Mouse (Mus musculus) urinary bladder, postnatal 0 days (tissue): ENCODE data around the gene Ppp6r2. TPM values are rescaled to one million over a fixed set of nuclear protein-coding genes. Genes with fewer than 3 reads are reported as not detected.

Experiments used
- microRNA-seq: library from miRNA; unstranded; fragments of <30 nt; microRNA quantifications from one replicate; pipeline ENCODE4, GENCODE M21; 2016
- polyA plus RNA-seq: library from polyadenylated mRNA; unstranded; fragments of >200 nt; fragmentation: Nextera tagmentation; extraction: Ambion mirVana; gene quantifications from 2 replicates; pipeline ENCODE4 v1.2.1, GENCODE M21; 2015

Gene Ppp6r2
- 16.6 and 18.9 TPM in 2 replicates for polyA plus RNA-seq

GRCm38 (mm10) chr15:89210915-89211715, at the start of gene Ppp6r2:
TSS of gene Ppp6r2 (plus strand) at chr15:89211553.

GRCm38 (mm10) chr15:89180571-89181229, 30.7 kb upstream of the Ppp6r2 start, which contains the start of gene Plxnb2:
TSS of gene Plxnb2 (minus strand) at chr15:89180788.

DNA sequence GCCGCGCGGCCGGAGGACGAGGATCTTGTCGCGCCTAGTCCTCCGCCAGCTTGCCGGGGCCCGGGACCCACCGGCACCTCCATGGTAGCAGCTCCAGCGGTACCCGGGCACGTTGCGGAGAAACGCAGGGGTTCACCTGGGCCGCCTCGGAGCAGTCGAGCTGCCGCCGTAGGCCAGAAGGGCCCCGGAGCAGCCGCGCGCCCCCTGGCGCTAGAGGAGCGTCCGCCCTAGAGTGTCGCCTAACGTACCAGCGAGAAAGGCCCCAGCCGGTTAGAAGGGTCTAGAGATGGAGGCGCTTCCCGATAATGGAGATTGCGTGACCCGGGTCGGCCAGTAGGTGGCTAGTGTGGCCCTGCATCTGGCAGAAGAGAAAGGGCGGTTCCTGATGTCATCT, 15.0 kb upstream of the Ppp6r2 start, which contains the start of gene Dennd6b:
Dennd6b (minus strand) TSS at position 184 of the 394 bp plus-strand sequence.

DNA sequence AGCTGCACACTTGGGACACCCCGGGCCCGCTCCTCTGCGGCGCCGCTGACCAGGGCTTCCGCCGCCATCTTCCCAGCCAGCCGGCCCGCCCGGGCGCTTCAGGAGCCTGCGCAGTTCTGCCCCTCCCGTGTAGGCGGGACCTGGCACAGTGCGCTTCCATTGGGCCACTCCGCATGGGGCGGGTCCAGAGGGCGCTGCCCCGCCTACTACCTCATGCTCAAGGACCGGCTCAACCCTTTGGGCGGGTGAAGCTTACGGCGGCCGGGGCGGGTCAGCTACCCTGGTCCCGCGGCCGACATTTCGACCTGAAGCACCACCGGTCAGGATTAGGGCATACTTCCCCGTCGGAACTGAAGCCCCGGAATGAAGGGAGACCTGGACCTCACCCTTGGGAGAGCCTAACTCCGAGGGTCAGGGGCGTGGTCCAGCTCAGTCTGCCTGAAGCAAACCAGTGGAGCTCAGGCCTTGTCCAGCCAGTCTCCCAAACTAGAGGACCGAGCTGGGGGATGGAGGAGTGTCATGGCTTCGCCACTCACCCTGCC, 103.9 kb downstream of the Ppp6r2 start, which contains the start of gene Sbf1:
Sbf1 (minus strand) TSS at position 122 of the 542 bp plus-strand sequence.

DNA sequence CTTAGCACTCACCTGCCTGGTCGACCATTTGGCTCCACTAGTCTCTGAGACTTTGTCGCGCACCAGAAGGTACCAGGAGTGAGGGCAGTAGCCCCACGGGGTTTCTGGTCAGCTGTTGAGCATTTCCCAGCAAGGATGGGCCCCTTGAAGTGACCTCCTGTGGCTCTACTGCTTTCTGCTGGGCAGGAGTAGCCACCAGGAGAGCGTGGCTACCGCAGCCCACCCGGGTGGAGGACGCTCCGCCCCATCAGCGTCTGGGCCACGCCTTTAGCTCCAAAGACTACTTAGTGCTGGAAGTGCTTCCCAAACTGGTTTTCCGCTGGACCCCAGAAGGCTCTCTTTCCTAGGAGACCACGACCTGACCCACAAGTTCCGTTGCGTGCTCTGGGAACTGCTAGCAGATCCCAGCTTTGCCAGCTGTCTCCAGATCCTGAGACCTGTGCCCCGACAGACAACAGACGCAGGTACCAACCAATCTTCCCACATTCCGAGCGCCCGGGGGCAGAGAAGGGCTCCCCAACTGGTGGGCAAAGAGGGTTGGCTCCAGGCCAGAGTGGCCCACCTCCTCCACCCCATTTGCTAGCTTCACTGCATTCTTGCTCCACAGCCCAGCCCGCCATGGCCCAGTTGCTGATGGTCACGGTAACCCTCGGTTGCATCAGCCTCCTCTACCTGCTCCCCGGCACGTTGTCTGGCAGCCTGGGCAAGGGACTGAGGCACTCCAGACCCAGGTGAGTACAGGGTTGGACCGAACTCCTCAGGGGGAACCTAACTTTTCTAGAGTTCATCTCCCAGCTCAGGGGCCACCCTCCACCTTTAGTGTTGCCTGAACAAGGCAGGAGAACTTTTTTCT, 111.5 kb downstream of the Ppp6r2 start, which contains the start of gene Adm2:
Adm2 (plus strand) TSS at position 51 of the 853 bp plus-strand sequence.

GRCm38 (mm10) chr15:89334271-89334670, 122.9 kb downstream of the Ppp6r2 start, which contains the start of gene Miox:
TSS of gene Miox (plus strand) at chr15:89334398.

Small RNAs within 50 kb of the gene (microRNA-seq; reads per million reads assigned to microRNA genes)
- gene Mir6958, result not detected
- gene Mir6959, result not detected
- gene Mir7118, result not detected

Other genes with a start within 250 kb of the Ppp6r2 start
- not detected in 2 replicates for gene Mlc1, start 232.5 kb upstream of the Ppp6r2 start, polyA plus RNA-seq
- 0.10 TPM in 1 of 2 replicates, not detected in the other for gene Mov10l1, start 228.6 kb upstream of the Ppp6r2 start, polyA plus RNA-seq
- gene Panx2, start 151.8 kb upstream of the Ppp6r2 start, polyA plus RNA-seq, result 0.24 and 0.30 TPM in 2 replicates
- 32.1 and 35.5 TPM in 2 replicates for gene Trabd, start 136.4 kb upstream of the Ppp6r2 start, polyA plus RNA-seq
- gene Selenoo, start 122.5 kb upstream of the Ppp6r2 start, polyA plus RNA-seq, result 12.3 and 12.6 TPM in 2 replicates
- 5.0 and 5.2 TPM in 2 replicates for gene Tubgcp6, start 88.4 kb upstream of the Ppp6r2 start, polyA plus RNA-seq
- 11.7 and 14.0 TPM in 2 replicates for gene Hdac10, start 82.9 kb upstream of the Ppp6r2 start, polyA plus RNA-seq
- gene Mapk12, start 70.8 kb upstream of the Ppp6r2 start, polyA plus RNA-seq, result 6.3 and 6.7 TPM in 2 replicates
- gene Mapk11, start 61.9 kb upstream of the Ppp6r2 start, polyA plus RNA-seq, result 2.8 and 3.0 TPM in 2 replicates
- 109 and 111 TPM in 2 replicates for gene Plxnb2, start 30.8 kb upstream of the Ppp6r2 start, polyA plus RNA-seq
- gene Dennd6b, start 15.1 kb upstream of the Ppp6r2 start, polyA plus RNA-seq, result 3.4 and 4.0 TPM in 2 replicates
- 30.5 and 30.9 TPM in 2 replicates for gene Sbf1, start 103.8 kb downstream of the Ppp6r2 start, polyA plus RNA-seq
- gene Adm2, start 111.2 kb downstream of the Ppp6r2 start, polyA plus RNA-seq, result 0.40 and 0.57 TPM in 2 replicates
- gene Miox, start 122.8 kb downstream of the Ppp6r2 start, polyA plus RNA-seq, result not detected in 2 replicates
- gene Lmf2, start 144.1 kb downstream of the Ppp6r2 start, polyA plus RNA-seq, result 43.3 and 44.4 TPM in 2 replicates
- gene Ncaph2, start 144.2 kb downstream of the Ppp6r2 start, polyA plus RNA-seq, result 87.6 and 102 TPM in 2 replicates
- gene Sco2, start 162.3 kb downstream of the Ppp6r2 start, polyA plus RNA-seq, result 5.2 and 7.6 TPM in 2 replicates
- 1.5 and 1.9 TPM in 2 replicates for gene Tymp, start 165.5 kb downstream of the Ppp6r2 start, polyA plus RNA-seq
- gene Odf3b, start 167.7 kb downstream of the Ppp6r2 start, polyA plus RNA-seq, result 0.17 and 0.23 TPM in 2 replicates
- gene Klhdc7b, start 173.4 kb downstream of the Ppp6r2 start, polyA plus RNA-seq, result not detected in 2 replicates
- gene Syce3, start 198.9 kb downstream of the Ppp6r2 start, polyA plus RNA-seq, result not detected in 2 replicates
- 0.67 and 0.69 TPM in 2 replicates for gene Cpt1b, start 214.3 kb downstream of the Ppp6r2 start, polyA plus RNA-seq
- gene C730034F03Rik, start 218.0 kb downstream of the Ppp6r2 start, polyA plus RNA-seq, result 2.0 and 2.6 TPM in 2 replicates
- 0.19 TPM in 1 of 2 replicates, not detected in the other for gene Gm44502, start 218.1 kb downstream of the Ppp6r2 start, polyA plus RNA-seq
- 35.8 and 36.2 TPM in 2 replicates for gene Chkb, start 218.4 kb downstream of the Ppp6r2 start, polyA plus RNA-seq
- 0.63 and 1.0 TPM in 2 replicates for gene Mapk8ip2, start 242.4 kb downstream of the Ppp6r2 start, polyA plus RNA-seq